23 mouse cellular contexts compared by ENCODE assay signal in the genomic region with DNA sequence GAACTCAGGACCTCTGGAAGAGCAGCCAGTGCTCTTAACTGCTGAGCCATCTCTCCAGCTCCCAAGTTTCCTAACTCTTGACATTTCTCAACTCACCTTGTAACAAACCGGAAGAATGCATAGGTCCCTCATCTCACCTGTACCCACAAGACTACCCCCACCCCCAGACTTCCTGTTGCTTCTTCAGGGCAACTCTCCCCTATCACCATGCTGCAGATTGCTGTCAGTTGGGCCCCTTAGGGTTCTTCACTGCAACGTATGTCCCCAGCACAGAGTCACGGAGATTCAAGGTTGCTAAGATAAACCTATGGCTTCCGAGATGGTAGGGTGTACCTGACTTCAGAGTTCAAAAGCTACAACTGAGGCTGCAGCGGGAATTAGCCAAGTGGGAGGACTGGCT.
DNase-seq lines count a peak whose midpoint lies in the region; ATAC-seq and TF ChIP-seq lines count a peak whose summit lies in the region.
"Had no signal": no experiment of that assay in that cellular context is flagged by ENCODE, and none has a peak within 500 bp of the region (broad histone marks: within the 10 kb centered on the region; RNA-seq: fewer than 3 reads in every experiment).

No protein-coding gene starts in this region.

- no peak for TF ChIP-seq POLR2A in spleen, adult 2 months (IDR thresholded peaks at IDR 0.05; ENCODE audit: low read depth, low read length)
- TF ChIP-seq POLR2A in MEL (IDR thresholded peaks at IDR 0.05; ENCODE audit: control insufficient read depth in 1 of 2, insufficient read depth in 1 of 2, low read depth in 1 of 2, low read length in 2 of 2, poor library complexity in 1 of 2), result no peak
- no peak for TF ChIP-seq POLR2A in cerebellum, adult 2 months (IDR thresholded peaks at IDR 0.05; ENCODE audit: borderline replicate concordance, insufficient read depth, low read length)

- ATAC-seq in liver, embryonic 14.5 days (ENCODE audit: insufficient read depth), result peak; percentile 52; the same call in 1 of the 2 replicates
- ATAC-seq: hindbrain, embryonic 16.5 days; lung, postnatal 0 days; midbrain, embryonic 13.5 days had no signal

- no peak overlapping the region for H3K4me2 ChIP-seq in liver, embryonic 14.5 days (ENCODE audit: low read depth)
- H3K4me2 ChIP-seq: forebrain, embryonic 12.5 days; liver, embryonic 15.5 days; midbrain, embryonic 13.5 days; neural tube, embryonic 13.5 days had no signal

- no peak for TF ChIP-seq CTCF in spleen, adult 2 months (IDR thresholded peaks at IDR 0.05; ENCODE audit: extremely low read depth, insufficient read depth, insufficient read length, insufficient replicate concordance)
- no peak; a peak in 1 of 6 replicates for TF ChIP-seq CTCF in MEL (IDR thresholded peaks at IDR 0.05 in 2 of 3, conservative IDR thresholded peaks at IDR 0.05 in 1 of 3; ENCODE audit: control insufficient read depth in 1 of 3, insufficient read depth in 1 of 3, low read depth in 2 of 3, low read length in 3 of 3, poor library complexity in 1 of 3, severe bottlenecking in 1 of 3)
- TF ChIP-seq CTCF in liver, embryonic 14.5 days (IDR thresholded peaks at IDR 0.05; ENCODE audit: low read depth), result no peak
- no peak for TF ChIP-seq CTCF in cerebellum, adult 2 months (IDR thresholded peaks at IDR 0.05; ENCODE audit: borderline replicate concordance, insufficient read depth, low read depth, low read length)

- H3K36me3 ChIP-seq in spleen, adult 2 months (ENCODE audit: control insufficient read depth, insufficient read depth, low read length), result no peaks in the 10 kb centered on the region
- H3K36me3 ChIP-seq in MEL (ENCODE audit: control insufficient read depth in 1 of 2, insufficient read depth in 2 of 2, low read length in 2 of 2), result peaks cover 0 to 10% of the 10 kb centered on the region in 2 experiments; a peak in 2 of 4 replicates
- no peaks in the 10 kb centered on the region for H3K36me3 ChIP-seq in liver, embryonic 14.5 days (replicated peaks; ENCODE audit: control insufficient read depth, insufficient read depth, low read depth)
- H3K36me3 ChIP-seq: forebrain, embryonic 12.5 days; limb, embryonic 10.5 days; liver, embryonic 15.5 days; midbrain, embryonic 13.5 days; neural tube, embryonic 13.5 days had no signal

- H3K9ac ChIP-seq in MEL (ENCODE audit: control insufficient read depth, low read depth, low read length, poor library complexity, severe bottlenecking), result no peak overlapping the region
- H3K9ac ChIP-seq in liver, embryonic 14.5 days (replicated peaks), result no peak overlapping the region
- H3K9ac ChIP-seq: forebrain, embryonic 12.5 days; liver, embryonic 15.5 days; midbrain, embryonic 13.5 days; neural tube, embryonic 13.5 days had no signal

- peaks cover 8% of the 10 kb centered on the region; the same call in 1 of the 2 replicates for H3K4me1 ChIP-seq in spleen, adult 2 months (ENCODE audit: control insufficient read depth, insufficient read depth, insufficient read length)
- H3K4me1 ChIP-seq in MEL (ENCODE audit: control insufficient read depth in 1 of 2, insufficient read depth in 2 of 2, low read length in 2 of 2), result peaks cover 3 to 10% of the 10 kb centered on the region in 2 experiments
- peaks cover 0 to 4% of the 10 kb centered on the region in 2 experiments; a peak in 2 of 4 replicates for H3K4me1 ChIP-seq in liver, embryonic 14.5 days (replicated peaks; ENCODE audit: control insufficient read depth in 2 of 2, insufficient read depth in 2 of 2, low read length in 1 of 2)
- H3K4me1 ChIP-seq in cerebellum, adult 2 months (ENCODE audit: control insufficient read depth, insufficient read depth, low read length), result peaks cover 45% of the 10 kb centered on the region

- 69% methylated on average over 5 of the region's 5 CpGs for WGBS in spleen, adult 2 months
- 26% methylated on average over 5 of the region's 5 CpGs for WGBS in liver, embryonic 14.5 days (ENCODE audit: insufficient replicate concordance)
- WGBS in cerebellum, adult 2 months, result 94% methylated on average over 5 of the region's 5 CpGs

- H3K4me3 ChIP-seq in spleen, adult 2 months (ENCODE audit: extremely low read depth, insufficient read depth, insufficient read length), result no peak overlapping the region
- no peak overlapping the region for H3K4me3 ChIP-seq in MEL (ENCODE audit: control insufficient read depth in 1 of 2, insufficient read depth in 1 of 2, low read depth in 2 of 2, low read length in 2 of 2)
- no peak overlapping the region for H3K4me3 ChIP-seq in liver, embryonic 14.5 days (ENCODE audit: insufficient read depth in 1 of 2, low read depth in 2 of 2, low read length in 2 of 2)
- no peak overlapping the region for H3K4me3 ChIP-seq in cerebellum, adult 2 months (replicated peaks; ENCODE audit: insufficient read depth, low read depth, low read length)
- H3K4me3 ChIP-seq: forebrain, embryonic 12.5 days; limb, embryonic 10.5 days; liver, embryonic 15.5 days; midbrain, embryonic 13.5 days; neural tube, embryonic 13.5 days had no signal

- no peak for TF ChIP-seq RAD21 in MEL (IDR thresholded peaks at IDR 0.05; ENCODE audit: low read depth, low read length)

- H3K27me3 ChIP-seq in spleen, adult 2 months (ENCODE audit: control insufficient read depth, insufficient read depth, low read length), result no peaks in the 10 kb centered on the region
- H3K27me3 ChIP-seq in MEL (ENCODE audit: control insufficient read depth in 1 of 2, insufficient read depth in 2 of 2, low read length in 2 of 2), result no peaks in the 10 kb centered on the region
- no peaks in the 10 kb centered on the region for H3K27me3 ChIP-seq in liver, embryonic 14.5 days (ENCODE audit: control insufficient read depth, insufficient read depth, low read length)
- no peaks in the 10 kb centered on the region for H3K27me3 ChIP-seq in cerebellum, adult 2 months (ENCODE audit: control insufficient read depth, insufficient read depth, low read length)
- H3K27me3 ChIP-seq: forebrain, embryonic 12.5 days; liver, embryonic 15.5 days; midbrain, embryonic 13.5 days; neural tube, embryonic 13.5 days had no signal

- H3K9me3 ChIP-seq in MEL (replicated peaks; ENCODE audit: insufficient read depth, low read length), result no peaks in the 10 kb centered on the region
- H3K9me3 ChIP-seq in liver, embryonic 14.5 days (ENCODE audit: control insufficient read depth, low read length), result no peaks in the 10 kb centered on the region
- H3K9me3 ChIP-seq: forebrain, embryonic 12.5 days; G1E; limb, embryonic 10.5 days; liver, embryonic 15.5 days; midbrain, embryonic 13.5 days; neural tube, embryonic 13.5 days had no signal

- peak; percentile 51 to 78; a peak in 3 of 4 replicates for TF ChIP-seq EP300 in MEL (IDR thresholded peaks at IDR 0.05; ENCODE audit: low read depth in 1 of 2, low read length in 2 of 2)
- TF ChIP-seq EP300 in liver, embryonic 14.5 days (IDR thresholded peaks at IDR 0.05; ENCODE audit: low read depth), result no peak

- H3K27ac ChIP-seq in spleen, adult 2 months (ENCODE audit: insufficient read depth, low read length), result peak overlapping the region; percentile 72
- H3K27ac ChIP-seq in MEL (ENCODE audit: control insufficient read depth, low read depth, low read length), result no peak overlapping the region
- no peak overlapping the region for H3K27ac ChIP-seq in liver, embryonic 14.5 days
- H3K27ac ChIP-seq in cerebellum, adult 2 months (ENCODE audit: insufficient read depth, low read length), result no peak overlapping the region
- H3K27ac ChIP-seq: kidney, postnatal 0 days; liver, embryonic 15.5 days; midbrain, embryonic 13.5 days; neural tube, embryonic 13.5 days had no signal

- no peaks in the 10 kb centered on the region for H3K79me2 ChIP-seq in MEL (ENCODE audit: control insufficient read depth, insufficient read depth, low read length, poor library complexity)

- peak in 1 of 2 experiments; percentile 14 for DNase-seq in spleen, adult 2 months (ENCODE audit: low read depth in 1 of 2, low spot score in 2 of 2)
- DNase-seq in spleen, postnatal 14 days (ENCODE audit: low spot score in 2 of 2), result no peak
- DNase-seq in MEL (ENCODE audit: low read depth, low spot score), result peak; percentile 49
- DNase-seq in liver, embryonic 14.5 days (ENCODE audit: low read depth in 3 of 3, low spot score in 3 of 3), result no peak
- DNase-seq in thymus, postnatal 36 days, result peak; percentile 33 to 44
- DNase-seq in cerebellum, postnatal 25 days, result no peak
- DNase-seq in gastrocnemius, postnatal 25 days, result no peak
- DNase-seq in cerebellum, adult 2 months, result no peak
- DNase-seq: adrenal gland, postnatal 36 days; cerebellum, adult 9-10 months; heart, adult 18-20 months; heart, postnatal 36 days; kidney, adult 18-20 months; right cerebral cortex, postnatal 14 days had no signal

TF ChIP-seq in MEL, 35 proteins besides CTCF, POLR2A, EP300 and RAD21:
- TF ChIP-seq TCF12 (IDR thresholded peaks at IDR 0.05; ENCODE audit: low read depth, low read length) (peak; percentile 54; the same call in 1 of the 2 replicates), SMC3 (IDR thresholded peaks at IDR 0.05; ENCODE audit: low read depth, low read length) (no peak), ZKSCAN1 (IDR thresholded peaks at IDR 0.05; ENCODE audit: low read depth, low read length) (no peak), MAX (IDR thresholded peaks at IDR 0.05; ENCODE audit: low read length) (peak; percentile 37; the same call in 1 of the 2 replicates), TBP (IDR thresholded peaks at IDR 0.05; ENCODE audit: low read depth, low read length) (no peak), SIN3A (IDR thresholded peaks at IDR 0.05; ENCODE audit: low read length) (no peak), MYB (IDR thresholded peaks at IDR 0.05; ENCODE audit: low read depth, low read length) (peak; percentile 49; the same call in 1 of the 2 replicates), MYC (IDR thresholded peaks at IDR 0.05; ENCODE audit: low read depth, low read length) (no peak), HCFC1 (IDR thresholded peaks at IDR 0.05; ENCODE audit: low read depth, low read length) (no peak), ETS1 (IDR thresholded peaks at IDR 0.05; ENCODE audit: low read depth, low read length) (no peak), MAZ (IDR thresholded peaks at IDR 0.05; ENCODE audit: low read depth, low read length) (no peak)

Comparison
In these comparisons a context has a peak if more than half of its experiments do, and no peak if none do; other contexts are left out.
1. DNase-seq: peak in MEL (single experiment) and thymus, postnatal 36 days (2 of 2); none in spleen, postnatal 14 days (0 of 2), liver, embryonic 14.5 days (0 of 3), cerebellum, postnatal 25 days (0 of 2), gastrocnemius, postnatal 25 days (single experiment) and cerebellum, adult 2 months (0 of 2).